Mouse (Mus musculus) thymus, adult 2 months (tissue): ENCODE measurements around the gene Kitl. TPM values are rescaled to one million over a fixed set of nuclear protein-coding genes. Genes with fewer than 3 reads are reported as not detected.

Experiments used
- DNase-seq: peaks from one replicate; pipeline ENCODE4 v3.0.0; 2021
- H3K27ac ChIP-seq: fragments of 200-500 bp; 2 replicates; pipeline ENCODE4 v1.5.1; 2012; ENCODE audit warnings: low read length, control low read depth; ENCODE audit not compliant: control insufficient read depth, insufficient read depth
- H3K27me3 ChIP-seq: fragments of 200-500 bp; 2 replicates; pipeline ENCODE4 v1.6.1; 2012; ENCODE audit warnings: mild to moderate bottlenecking, low read length, moderate library complexity, mixed read lengths; ENCODE audit not compliant: control insufficient read depth, insufficient read depth
- H3K36me3 ChIP-seq: fragments of 200-500 bp; 2 replicates; pipeline ENCODE4 v1.6.1; 2012; ENCODE audit warnings: mild to moderate bottlenecking, low read length, moderate library complexity; ENCODE audit not compliant: control insufficient read depth, insufficient read depth
- H3K4me1 ChIP-seq: fragments of 200-500 bp; replicated peaks from 2 replicates; pipeline ENCODE4 v1.6.1; 2012; ENCODE audit warnings: low read length; ENCODE audit not compliant: control insufficient read depth, insufficient read depth
- H3K4me3 ChIP-seq: fragments of 200-500 bp; 2 replicates; pipeline ENCODE4 v1.5.1; 2012; ENCODE audit warnings: mild to moderate bottlenecking, low read length, control low read depth, moderate library complexity; ENCODE audit not compliant: control insufficient read depth, insufficient read depth
- CTCF ChIP-seq: fragments of 200-500 bp; IDR thresholded peaks from 2 replicates; pipeline ENCODE4 v1.5.1; 2012; ENCODE audit warnings: mild to moderate bottlenecking, control low read depth, low read length, moderate library complexity, borderline replicate concordance; ENCODE audit not compliant: control insufficient read depth, poor library complexity, insufficient read depth; ENCODE audit errors: extremely low read depth
- POLR2A ChIP-seq: fragments of 200-500 bp; IDR thresholded peaks from 2 replicates; pipeline ENCODE4 v1.6.1; 2012; ENCODE audit warnings: mild to moderate bottlenecking, low read length, control low read depth, moderate library complexity; ENCODE audit not compliant: control insufficient read depth, poor library complexity, insufficient read depth; ENCODE audit errors: extremely low read depth
- WGBS: fragments of 180-500 bp; shearing (Covaris S2); methylation state at CpG from one replicate; pipeline ENCODE4 v1.1.7; 2018; 5-methylcytosine and 5-hydroxymethylcytosine counted together
- polyA plus RNA-seq: library from polyadenylated mRNA; depleted of rRNA; stranded (reverse); fragments of >200 nt; gene quantifications from 2 replicates; pipeline ENCODE4 v1.2.3, GENCODE M21; 2012

Kitl gene
- polyA plus RNA-seq, 1 experiment = 13.4 TPM

DNA sequence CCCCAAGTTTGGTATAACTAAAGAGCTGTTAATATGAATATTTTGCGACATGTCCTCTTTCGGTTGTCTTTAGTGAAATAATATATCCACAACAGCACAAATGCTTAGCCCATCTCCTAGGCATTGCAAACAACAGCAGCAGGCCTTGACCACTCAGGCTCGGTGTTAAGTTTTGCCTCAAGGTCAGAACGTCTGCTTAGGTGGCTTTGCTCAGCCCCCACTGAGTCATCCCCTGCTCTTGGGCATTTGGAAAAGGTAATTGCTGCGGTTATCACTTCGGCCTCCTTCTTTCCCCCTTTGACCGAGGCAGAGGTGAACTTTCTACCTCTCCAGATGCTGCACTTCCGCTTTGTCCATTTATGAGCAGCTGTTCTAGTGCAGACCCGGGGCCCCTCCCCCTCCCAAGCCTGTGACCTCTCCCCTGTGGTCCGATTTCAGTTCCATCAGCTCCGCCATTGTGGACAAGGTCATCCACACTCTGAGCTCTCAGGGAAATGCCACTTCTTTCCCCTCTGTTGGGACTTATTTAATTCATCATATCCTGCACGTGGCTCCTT is 23.0 kb downstream of the Kitl start:
- Histone ChIP-seq H3K27me3 (no peaks in the 10 kb centered on the region), H3K27ac (no peak overlapping the region), H3K4me3 (no peak overlapping the region), H3K4me1 (no peaks in the 10 kb centered on the region), H3K36me3 (no peaks in the 10 kb centered on the region)
- no peak for DNase-seq
- TF ChIP-seq POLR2A = no peak
- no peak for TF ChIP-seq CTCF
- 89% methylated on average over 12 of the region's 12 CpGs for WGBS

DNA sequence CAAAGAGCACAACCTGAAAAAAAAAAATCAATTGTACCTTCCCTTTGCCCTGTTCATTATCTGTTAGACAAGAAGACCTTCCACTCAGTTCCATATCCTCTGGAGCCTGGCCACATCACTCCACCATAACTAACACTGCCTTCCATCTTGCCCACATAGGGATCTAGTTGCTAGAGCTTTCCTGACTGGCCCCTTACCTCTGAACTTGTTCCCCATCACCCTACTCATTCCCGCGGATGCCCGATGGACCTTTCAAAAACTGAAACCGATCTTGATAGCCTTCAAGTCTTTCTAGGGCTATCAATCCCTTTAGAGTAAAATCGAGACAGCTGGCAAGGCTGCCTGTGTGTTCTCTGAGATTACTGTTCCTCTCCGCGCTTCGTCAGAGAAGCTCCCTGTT is 23.6 kb downstream of the Kitl start:
- no peak for TF ChIP-seq CTCF
- no peak for TF ChIP-seq POLR2A
- H3K27ac ChIP-seq = no peak overlapping the region
- H3K36me3 ChIP-seq = no peaks in the 10 kb centered on the region
- no peak for DNase-seq
- H3K4me3 ChIP-seq = no peak overlapping the region
- 93% methylated on average over 8 of the region's 8 CpGs for WGBS
- H3K4me1 ChIP-seq = no peaks in the 10 kb centered on the region
- H3K27me3 ChIP-seq = no peaks in the 10 kb centered on the region

DNA sequence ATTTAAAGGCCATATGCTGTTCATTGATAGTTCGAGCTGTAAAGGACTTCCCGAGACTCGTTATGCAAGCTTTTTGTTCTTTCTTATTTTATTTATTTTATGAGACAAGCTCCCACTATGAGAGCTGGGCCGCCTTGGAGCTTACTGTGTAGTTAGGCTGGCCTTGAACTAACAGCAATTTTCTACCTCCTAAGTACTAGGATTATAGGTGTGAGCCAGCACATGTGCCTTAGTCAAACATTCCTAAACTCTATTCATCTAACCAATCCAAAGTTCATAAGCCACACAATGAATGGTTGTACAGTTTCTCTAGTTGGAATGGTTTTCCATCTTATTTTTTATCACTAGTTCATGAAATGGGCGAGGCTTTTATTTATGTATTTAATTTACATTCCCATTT is 28.3 kb downstream of the Kitl start:
- no peak for DNase-seq
- Histone ChIP-seq H3K27me3 (no peaks in the 10 kb centered on the region), H3K27ac (no peak overlapping the region), H3K4me1 (no peaks in the 10 kb centered on the region), H3K36me3 (no peaks in the 10 kb centered on the region), H3K4me3 (no peak overlapping the region)
- TF ChIP-seq CTCF = no peak
- TF ChIP-seq POLR2A = no peak
- WGBS = 94% methylated on average over 5 of the region's 5 CpGs

DNA sequence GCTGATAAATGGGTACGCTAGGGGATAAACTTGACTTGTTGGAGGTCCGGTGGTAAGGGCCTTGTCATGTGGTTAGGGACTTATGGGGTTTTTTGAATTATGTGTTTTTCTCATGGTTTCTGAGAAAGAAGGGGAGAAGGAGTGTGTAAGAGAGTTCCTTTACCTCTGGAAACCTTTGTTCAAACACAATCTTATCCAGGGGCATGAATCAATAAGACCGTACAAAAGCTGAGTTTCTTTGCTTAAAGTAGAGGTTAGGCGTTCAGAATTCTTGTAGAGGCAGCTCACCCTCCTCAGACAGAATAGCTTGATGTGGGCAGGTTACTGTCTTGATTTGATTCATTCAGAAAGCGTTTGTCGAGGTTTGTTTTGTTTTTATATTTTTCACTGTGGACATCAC is 28.7 kb downstream of the Kitl start:
- H3K36me3 ChIP-seq = no peaks in the 10 kb centered on the region
- no peak overlapping the region for H3K27ac ChIP-seq
- no peaks in the 10 kb centered on the region for H3K27me3 ChIP-seq
- H3K4me1 ChIP-seq = no peaks in the 10 kb centered on the region
- no peak for DNase-seq
- WGBS = 95% methylated on average over 6 of the region's 6 CpGs
- TF ChIP-seq CTCF (no peak), POLR2A (no peak)
- H3K4me3 ChIP-seq = no peak overlapping the region

DNA sequence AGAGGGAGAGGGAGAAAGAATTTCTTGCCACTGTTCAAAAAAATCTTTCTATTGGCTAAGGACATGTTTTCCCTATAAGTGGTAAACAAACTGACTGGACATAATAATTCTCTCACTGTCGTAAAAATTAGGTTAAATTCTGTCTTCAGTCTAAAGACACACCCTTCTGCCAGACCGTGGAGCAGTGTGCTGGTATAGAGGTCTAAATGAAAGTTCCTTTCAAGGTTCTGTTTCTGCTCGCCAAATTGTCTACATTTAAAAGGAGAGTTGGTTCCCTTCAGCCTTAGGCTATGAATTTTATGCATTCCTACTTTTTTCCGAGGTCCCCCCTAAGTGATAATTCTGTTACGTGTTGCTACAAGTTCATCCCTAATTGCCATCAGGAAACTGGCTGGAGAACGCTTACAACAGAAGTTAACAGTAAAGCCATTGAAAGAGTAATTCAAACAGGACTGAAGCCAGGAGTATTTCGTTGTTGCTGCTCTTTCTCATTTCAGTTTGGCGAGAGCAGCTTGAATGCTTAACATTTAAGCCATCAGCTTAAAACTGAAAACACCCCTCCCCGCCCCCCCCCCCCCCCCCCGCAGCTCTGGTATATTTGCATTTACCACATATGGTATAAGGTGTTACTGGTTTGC is 35.8 kb downstream of the Kitl start:
- H3K27ac ChIP-seq = no peak overlapping the region
- H3K36me3 ChIP-seq = no peaks in the 10 kb centered on the region
- DNase-seq = no peak

DNA sequence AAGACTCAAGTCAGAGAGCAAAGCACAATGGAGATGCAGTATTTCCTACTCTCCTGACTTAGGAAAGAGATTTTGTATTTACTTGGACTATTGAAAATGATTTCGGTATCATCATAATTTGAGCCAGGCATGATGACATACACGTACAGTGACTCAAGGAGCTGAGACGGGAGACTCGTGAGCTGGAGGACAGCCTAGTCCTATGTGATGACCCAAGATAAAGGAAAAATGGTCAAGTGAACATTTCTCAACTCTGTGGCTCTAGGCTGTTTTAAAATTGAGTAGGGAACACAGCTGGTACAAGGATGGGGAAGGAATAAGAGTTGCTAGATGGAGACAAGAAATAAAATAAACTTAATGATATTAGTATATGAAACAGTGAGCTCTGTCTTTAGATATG is 37.0 kb downstream of the Kitl start:
- WGBS = 96% methylated on average over 4 of the region's 4 CpGs
- DNase-seq = no peak
- H3K27me3 ChIP-seq = no peaks in the 10 kb centered on the region
- H3K4me3 ChIP-seq = no peak overlapping the region
- TF ChIP-seq POLR2A = no peak
- TF ChIP-seq CTCF = no peak
- H3K4me1 ChIP-seq = no peaks in the 10 kb centered on the region
- no peaks in the 10 kb centered on the region for H3K36me3 ChIP-seq
- no peak overlapping the region for H3K27ac ChIP-seq

More for the DNA sequence above, 35.8 kb downstream of the Kitl start:
- H3K4me3 ChIP-seq = no peak overlapping the region
- 70% methylated on average over 10 of the region's 10 CpGs for WGBS
- no peaks in the 10 kb centered on the region for H3K27me3 ChIP-seq
- no peaks in the 10 kb centered on the region for H3K4me1 ChIP-seq
- TF ChIP-seq POLR2A (no peak), CTCF (no peak)

DNA sequence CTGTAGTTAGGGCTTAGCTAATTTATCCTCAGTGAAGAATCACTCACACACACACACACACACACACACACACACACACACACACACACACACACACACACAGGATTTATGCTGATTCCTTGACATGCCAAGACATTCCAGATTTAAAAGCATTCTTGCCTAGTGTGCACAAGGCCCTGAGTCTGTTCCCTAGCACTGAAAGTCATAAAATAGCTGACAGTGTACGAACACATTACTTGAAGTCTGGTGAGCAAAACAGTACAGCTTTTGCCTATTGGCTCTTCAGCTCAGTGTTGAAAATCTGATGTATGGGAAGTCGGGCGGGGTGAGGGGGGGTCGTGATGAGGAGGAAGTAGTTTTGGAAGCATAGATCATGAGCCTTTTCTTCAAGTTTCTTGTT is 37.5 kb downstream of the Kitl start:
- Histone ChIP-seq H3K4me3 (no peak overlapping the region), H3K27ac (no peak overlapping the region), H3K4me1 (no peaks in the 10 kb centered on the region), H3K27me3 (no peaks in the 10 kb centered on the region), H3K36me3 (no peaks in the 10 kb centered on the region)
- TF ChIP-seq CTCF (no peak), POLR2A (no peak)
- no peak for DNase-seq
- 76% methylated on average over 4 of the region's 4 CpGs for WGBS

DNA sequence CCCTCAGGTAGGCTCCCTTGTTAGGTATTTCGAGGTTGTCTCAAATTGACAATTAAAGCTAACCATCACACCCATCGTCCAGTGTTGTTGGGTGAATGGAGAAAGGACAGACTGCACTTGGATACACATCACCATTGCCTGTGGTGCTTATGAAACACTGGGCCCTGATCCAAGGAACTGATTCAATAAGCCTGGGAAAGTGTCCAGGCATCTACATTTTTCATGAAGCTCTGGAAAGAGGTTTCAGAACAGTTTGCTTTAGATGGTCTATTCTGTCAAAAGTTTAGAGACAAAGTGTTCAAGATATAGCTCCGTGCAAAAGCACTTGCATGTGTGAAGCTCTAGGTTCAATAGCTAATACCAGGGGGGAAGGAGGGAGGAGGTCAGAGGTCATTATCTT is 38.6 kb downstream of the Kitl start:
- H3K4me1 ChIP-seq = no peaks in the 10 kb centered on the region
- no peak for DNase-seq
- TF ChIP-seq CTCF (no peak), POLR2A (no peak)
- H3K36me3 ChIP-seq = no peaks in the 10 kb centered on the region
- no peaks in the 10 kb centered on the region for H3K27me3 ChIP-seq
- WGBS = 95% methylated on average over 3 of the region's 3 CpGs
- H3K27ac ChIP-seq = no peak overlapping the region
- no peak overlapping the region for H3K4me3 ChIP-seq
